Mouse (Mus musculus) lung, postnatal 0 days (tissue): Measurements from ENCODE around the gene H2-M2.

Experiments
- CTCF ChIP-seq: IDR thresholded peaks from 2 replicates; pipeline ENCODE4 v1.5.1; 2016; ENCODE audit warnings: antibody characterized with exemption, mild to moderate bottlenecking
- EP300 ChIP-seq: IDR thresholded peaks from 2 replicates; pipeline ENCODE4 v1.6.1; 2016; ENCODE audit warnings: antibody characterized with exemption, mild to moderate bottlenecking, control low read depth

- TF ChIP-seq CTCF = no peak
- TF ChIP-seq EP300 = no peak
Measured at GRCm38 (mm10) chr17:37483452-37483851, at the start of gene H2-M2.
